Mouse (Mus musculus): ENCODE data around the gene Icam1. TPM values are rescaled to one million over a fixed set of nuclear protein-coding genes. Genes with fewer than 3 reads are reported as not detected.
A peak's percentile ranks its signal among the peaks of the same experiment; 100 is the strongest.

The Icam1 gene
- polyA plus RNA-seq, 1 experiment from 2014 or later: 5.8 TPM

DNA sequence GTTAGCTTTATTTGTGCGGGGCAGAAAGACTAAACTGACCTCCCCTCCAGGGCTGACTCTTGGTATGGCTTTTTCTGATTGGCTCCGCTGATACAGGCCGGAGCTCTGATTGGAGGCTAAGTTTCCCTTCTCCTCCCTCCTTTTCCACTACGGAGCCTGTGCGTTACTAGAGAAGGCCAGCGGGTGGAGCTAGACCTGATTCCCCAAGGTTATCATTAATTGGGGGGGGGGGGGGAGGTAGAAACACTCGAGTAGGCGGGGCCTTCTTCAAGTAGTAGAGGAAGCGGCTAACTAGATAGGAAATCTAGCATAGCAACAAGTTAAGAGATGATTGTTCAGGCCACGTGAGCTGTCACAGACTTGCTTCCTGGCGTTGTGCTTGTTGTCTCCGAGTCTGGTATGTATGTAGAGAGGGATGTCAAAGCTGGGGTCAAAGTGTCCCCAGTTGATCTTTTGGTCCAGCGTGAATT is 15.0 kb downstream of the Icam1 start:
- Histone ChIP-seq H3K27me3 (ENCODE audit: insufficient read depth, poor library complexity, severe bottlenecking) (peaks cover 100% of the 10 kb centered on the region), H3K4me1 (replicated peaks) (peaks cover 70% of the 10 kb centered on the region)
- WGBS: under 1% methylated on average over 13 of the region's 13 CpGs

GRCm38 (mm10) chr9:21031251-21031895 is 15.6 kb downstream of the Icam1 start:
- Histone ChIP-seq H3K9me3 (no peaks in the 10 kb centered on the region), H3K27ac (no peak overlapping the region), H3K27me3 (ENCODE audit: insufficient read depth, poor library complexity, severe bottlenecking) (peaks cover 100% of the 10 kb centered on the region), H3K4me3 (peak overlapping the region; percentile 55), H3K36me3 (no peaks in the 10 kb centered on the region), H3K4me1 (replicated peaks) (peaks cover 75% of the 10 kb centered on the region)
- WGBS: under 1% methylated on average over 36 of the region's 36 CpGs
- peak; percentile 65 for DNase-seq (ENCODE audit: low spot score)

More for the DNA sequence above, 15.0 kb downstream of the Icam1 start:
- H3K9me3 ChIP-seq: no peaks in the 10 kb centered on the region
- DNase-seq (ENCODE audit: low spot score): peak; percentile 83
- H3K27ac ChIP-seq: no peak overlapping the region
- peak overlapping the region; percentile 55 for H3K4me3 ChIP-seq
- H3K36me3 ChIP-seq: no peaks in the 10 kb centered on the region

- DNase-seq (ENCODE audit: low spot score): no peak
- Histone ChIP-seq H3K27me3 (ENCODE audit: insufficient read depth, poor library complexity, severe bottlenecking) (peaks cover 100% of the 10 kb centered on the region), H3K36me3 (no peaks in the 10 kb centered on the region), H3K4me1 (replicated peaks) (peaks cover 77% of the 10 kb centered on the region), H3K27ac (no peak within 1 kb of the TSS), H3K9me3 (no peaks in the 10 kb centered on the region), H3K4me3 (peak within 1 kb of the TSS; percentile 55)
- 2% methylated on average over 34 of the region's 35 CpGs for WGBS
Measured at GRCm38 (mm10) chr9:21031896-21032351, 16.1 kb downstream of the Icam1 start, which contains the start of gene Icam5. Gene Icam5, plus strand, starts transcription at chr9:21032073.

DNA sequence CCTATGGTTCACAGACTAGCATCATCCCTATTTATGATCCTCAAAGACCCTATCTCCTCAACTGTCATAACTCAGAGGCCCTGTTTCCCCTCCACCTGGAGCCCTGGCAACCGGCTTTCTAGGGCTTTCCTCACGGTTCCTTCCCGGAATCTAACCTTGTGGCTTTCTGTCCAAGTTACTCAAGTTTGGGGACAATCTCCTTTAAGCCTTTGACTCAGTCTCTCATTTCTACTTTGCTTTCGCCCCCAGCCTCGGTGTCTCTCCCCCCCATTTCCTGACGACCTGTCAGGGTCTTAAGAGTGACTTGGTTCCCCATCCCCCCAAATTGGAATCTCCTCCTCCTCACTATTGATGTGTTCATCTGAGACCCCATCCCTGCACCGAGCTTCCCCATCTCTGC is 16.7 kb downstream of the Icam1 start:
- no peak overlapping the region for H3K27ac ChIP-seq
- H3K9me3 ChIP-seq: no peaks in the 10 kb centered on the region
- peak overlapping the region; percentile 55 for H3K4me3 ChIP-seq
- 2% methylated on average over 7 of the region's 7 CpGs for WGBS
- H3K4me1 ChIP-seq (replicated peaks): peaks cover 82% of the 10 kb centered on the region
- peaks cover 100% of the 10 kb centered on the region for H3K27me3 ChIP-seq (ENCODE audit: insufficient read depth, poor library complexity, severe bottlenecking)
- peak; percentile 12 for DNase-seq (ENCODE audit: low spot score)
- no peaks in the 10 kb centered on the region for H3K36me3 ChIP-seq

DNA sequence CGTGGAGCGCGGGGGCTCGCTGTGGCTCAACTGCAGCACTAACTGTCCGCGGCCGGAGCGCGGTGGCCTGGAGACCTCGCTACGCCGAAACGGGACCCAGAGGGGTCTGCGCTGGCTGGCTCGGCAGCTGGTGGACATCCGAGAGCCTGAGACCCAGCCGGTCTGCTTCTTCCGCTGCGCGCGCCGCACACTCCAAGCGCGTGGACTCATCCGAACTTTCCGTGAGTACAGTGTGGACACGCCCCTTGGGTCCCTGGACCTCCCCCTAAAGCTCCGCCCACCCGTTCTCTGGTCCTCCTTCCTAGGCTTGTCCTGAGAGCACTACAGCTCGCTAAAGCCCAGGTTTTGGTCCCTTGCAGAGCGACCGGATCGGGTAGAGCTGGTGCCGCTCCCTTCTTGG is 17.4 kb downstream of the Icam1 start:
- 1% methylated on average over 34 of the region's 34 CpGs for WGBS
- DNase-seq (ENCODE audit: low spot score): peak; percentile 77
- Histone ChIP-seq H3K9me3 (no peaks in the 10 kb centered on the region), H3K27me3 (ENCODE audit: insufficient read depth, poor library complexity, severe bottlenecking) (peaks cover 100% of the 10 kb centered on the region), H3K36me3 (no peaks in the 10 kb centered on the region), H3K27ac (no peak overlapping the region), H3K4me1 (replicated peaks) (peaks cover 83% of the 10 kb centered on the region), H3K4me3 (peak overlapping the region; percentile 55)

DNA sequence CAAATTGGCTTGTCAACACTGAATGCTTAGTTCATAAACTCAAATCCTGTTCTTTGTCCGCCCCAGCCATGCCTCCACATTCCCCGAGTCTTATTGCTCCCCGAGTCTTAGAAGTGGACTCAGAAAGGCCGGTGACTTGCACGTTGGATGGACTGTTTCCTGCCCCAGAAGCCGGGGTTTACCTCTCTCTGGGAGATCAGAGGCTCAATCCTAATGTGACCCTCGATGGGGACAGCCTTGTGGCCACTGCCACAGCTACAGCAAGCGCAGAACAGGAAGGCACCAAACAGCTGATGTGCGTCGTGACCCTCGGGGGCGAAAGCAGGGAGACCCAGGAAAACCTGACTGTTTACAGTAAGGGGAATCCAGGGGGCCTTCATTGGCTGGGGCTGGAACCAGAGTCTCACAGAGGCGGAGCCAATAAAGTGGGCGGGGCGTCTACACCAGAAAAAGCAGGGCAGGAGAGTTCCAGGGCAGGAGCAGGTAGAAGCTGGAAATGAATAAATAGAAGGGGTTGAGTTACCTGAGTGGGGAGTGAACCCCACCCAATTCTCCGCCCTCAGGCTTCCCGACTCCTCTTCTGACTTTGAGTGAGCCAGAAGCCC is 18.8 kb downstream of the Icam1 start:
- 2% methylated on average over 17 of the region's 17 CpGs for WGBS
- no peak overlapping the region for H3K27ac ChIP-seq
- H3K9me3 ChIP-seq: peaks cover 3% of the 10 kb centered on the region; the same call in 1 of the 2 replicates
- peaks cover 83% of the 10 kb centered on the region for H3K4me1 ChIP-seq (replicated peaks)
- H3K4me3 ChIP-seq: peak overlapping the region; percentile 28; the same call in 1 of the 2 replicates
- DNase-seq (ENCODE audit: low spot score): peak; percentile 34
- peaks cover 100% of the 10 kb centered on the region for H3K27me3 ChIP-seq (ENCODE audit: insufficient read depth, poor library complexity, severe bottlenecking)
- no peaks in the 10 kb centered on the region for H3K36me3 ChIP-seq

- Histone ChIP-seq H3K4me3 (peak overlapping the region; percentile 28), H3K9me3 (peaks cover 3% of the 10 kb centered on the region; the same call in 1 of the 2 replicates), H3K36me3 (no peaks in the 10 kb centered on the region), H3K27me3 (ENCODE audit: insufficient read depth, poor library complexity, severe bottlenecking) (peaks cover 100% of the 10 kb centered on the region), H3K4me1 (replicated peaks) (peaks cover 73% of the 10 kb centered on the region), H3K27ac (no peak overlapping the region)
- 18% methylated on average over 9 of the region's 9 CpGs for WGBS
- no peak for DNase-seq (ENCODE audit: low spot score)
Measured at GRCm38 (mm10) chr9:21035586-21035985, 19.8 kb downstream of the Icam1 start.

- H3K4me3 ChIP-seq: peak overlapping the region; percentile 50; the same call in 1 of the 2 replicates
- H3K4me1 ChIP-seq (replicated peaks): peaks cover 71% of the 10 kb centered on the region
- 8% methylated on average over 20 of the region's 20 CpGs for WGBS
- peak; percentile 23 for DNase-seq (ENCODE audit: low spot score)
- no peaks in the 10 kb centered on the region for H3K36me3 ChIP-seq
- H3K27ac ChIP-seq: no peak overlapping the region
- peaks cover 100% of the 10 kb centered on the region for H3K27me3 ChIP-seq (ENCODE audit: insufficient read depth, poor library complexity, severe bottlenecking)
- peaks cover 3% of the 10 kb centered on the region; the same call in 1 of the 2 replicates for H3K9me3 ChIP-seq
Measured at GRCm38 (mm10) chr9:21036161-21036560, 20.4 kb downstream of the Icam1 start.

DNA sequence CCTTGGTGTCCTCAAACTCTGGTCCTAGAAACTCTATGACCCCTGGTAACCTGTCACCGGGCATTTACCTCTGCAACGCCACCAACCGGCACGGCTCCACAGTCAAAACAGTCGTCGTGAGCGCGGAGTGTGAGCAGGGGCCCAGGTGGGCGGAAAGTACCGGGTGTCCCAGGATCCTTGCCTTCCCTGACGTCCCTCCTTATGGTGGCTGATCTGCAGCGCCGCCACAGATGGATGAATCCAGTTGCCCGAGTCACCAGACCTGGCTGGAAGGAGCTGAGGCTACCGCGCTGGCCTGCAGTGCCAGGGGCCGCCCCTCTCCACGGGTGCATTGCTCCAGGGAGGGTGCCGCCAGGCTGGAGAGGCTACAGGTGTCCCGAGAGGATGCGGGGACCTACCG is 20.9 kb downstream of the Icam1 start:
- WGBS: 3% methylated on average over 22 of the region's 22 CpGs
- peaks cover 68% of the 10 kb centered on the region for H3K4me1 ChIP-seq (replicated peaks)

GRCm38 (mm10) chr9:21037481-21037891 is 21.7 kb downstream of the Icam1 start:
- DNase-seq (ENCODE audit: low spot score): peak; percentile 50
- Histone ChIP-seq H3K27ac (peak overlapping the region; percentile 71), H3K36me3 (no peaks in the 10 kb centered on the region), H3K4me1 (replicated peaks) (peaks cover 60% of the 10 kb centered on the region), H3K4me3 (peak overlapping the region; percentile 50), H3K9me3 (peaks cover 3% of the 10 kb centered on the region; the same call in 1 of the 2 replicates), H3K27me3 (ENCODE audit: insufficient read depth, poor library complexity, severe bottlenecking) (peaks cover 93% of the 10 kb centered on the region)
- WGBS: 1% methylated on average over 31 of the region's 31 CpGs

More for the DNA sequence above, 20.9 kb downstream of the Icam1 start:
- Histone ChIP-seq H3K4me3 (peak overlapping the region; percentile 50), H3K9me3 (peaks cover 3% of the 10 kb centered on the region; the same call in 1 of the 2 replicates), H3K27me3 (ENCODE audit: insufficient read depth, poor library complexity, severe bottlenecking) (peaks cover 100% of the 10 kb centered on the region), H3K36me3 (no peaks in the 10 kb centered on the region), H3K27ac (no peak overlapping the region)
- DNase-seq (ENCODE audit: low spot score): peak; percentile 16

DNA sequence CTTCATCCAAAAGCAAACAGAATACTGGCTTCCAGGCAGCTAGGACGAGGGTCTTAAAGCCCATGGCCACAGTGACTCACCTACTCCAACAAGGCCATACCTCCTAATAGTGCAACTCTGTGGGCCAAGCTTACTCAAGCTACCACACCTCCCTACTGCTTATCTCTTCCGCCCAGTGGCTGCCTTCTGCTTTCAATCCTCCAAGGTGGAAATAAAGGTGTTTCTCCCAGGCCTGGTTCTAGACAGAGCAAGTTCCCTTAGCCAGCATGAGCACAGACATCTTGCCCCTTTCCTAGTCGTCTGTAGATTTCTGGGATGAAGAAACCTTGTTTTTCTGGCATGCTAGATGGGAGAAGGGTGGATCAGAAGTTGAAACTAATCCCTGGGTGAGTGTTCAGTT is 24.0 kb downstream of the Icam1 start:
- DNase-seq (ENCODE audit: low spot score): no peak
- Histone ChIP-seq H3K9me3 (peaks cover 3% of the 10 kb centered on the region; the same call in 1 of the 2 replicates), H3K4me1 (replicated peaks) (peaks cover 43% of the 10 kb centered on the region), H3K4me3 (no peak overlapping the region), H3K27ac (no peak overlapping the region), H3K27me3 (ENCODE audit: insufficient read depth, poor library complexity, severe bottlenecking) (peaks cover 70% of the 10 kb centered on the region), H3K36me3 (no peaks in the 10 kb centered on the region)
- 72% methylated on average over 3 of the region's 3 CpGs for WGBS

DNA sequence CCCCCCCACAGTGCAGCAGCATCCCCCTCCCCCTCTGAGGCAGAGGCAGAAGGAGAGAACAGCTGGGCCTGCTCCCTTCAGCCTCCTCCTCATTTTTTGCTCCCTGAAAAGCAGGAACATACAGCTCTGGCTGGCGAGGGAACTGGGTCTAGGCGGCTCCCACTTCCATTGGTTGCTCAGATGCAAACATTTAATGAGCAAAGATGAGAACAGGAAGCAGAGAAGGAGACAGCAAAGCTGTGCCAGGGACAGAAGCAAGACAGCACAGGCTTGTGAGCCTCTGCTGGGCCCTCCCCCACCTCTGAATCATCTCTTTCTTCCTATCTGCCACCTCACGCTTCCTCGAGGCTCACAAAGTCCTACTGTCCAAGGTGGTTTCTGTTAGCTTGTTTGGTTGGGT is 25.5 kb downstream of the Icam1 start:
- peaks cover 29% of the 10 kb centered on the region for H3K4me1 ChIP-seq (replicated peaks)
- H3K4me3 ChIP-seq: no peak overlapping the region
- DNase-seq (ENCODE audit: low spot score): no peak
- H3K9me3 ChIP-seq: peaks cover 3% of the 10 kb centered on the region; the same call in 1 of the 2 replicates
- H3K27ac ChIP-seq: no peak overlapping the region
- peaks cover 55% of the 10 kb centered on the region for H3K27me3 ChIP-seq (ENCODE audit: insufficient read depth, poor library complexity, severe bottlenecking)
- H3K36me3 ChIP-seq: no peaks in the 10 kb centered on the region
- 51% methylated on average over 4 of the region's 4 CpGs for WGBS

DNA sequence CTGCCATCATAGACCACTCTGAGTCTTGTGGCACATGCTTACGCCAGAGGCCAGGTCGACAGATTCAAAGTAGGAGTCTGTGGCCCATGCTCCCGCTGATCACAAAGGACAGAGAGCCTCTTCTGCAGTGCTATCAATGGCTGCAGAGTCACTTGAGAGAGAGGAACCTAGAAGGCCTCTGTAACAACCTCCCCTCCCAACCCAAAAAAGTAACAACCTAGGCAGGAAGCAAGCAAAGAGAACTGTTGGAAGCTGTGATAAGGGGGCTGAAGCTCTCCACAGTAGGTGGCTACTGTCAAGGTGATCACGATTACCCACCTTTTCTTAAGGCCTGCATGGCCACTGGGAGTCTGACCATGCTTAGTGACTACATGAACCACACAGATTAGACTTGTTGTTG is 27.8 kb downstream of the Icam1 start:
- Histone ChIP-seq H3K4me1 (replicated peaks) (peaks cover 8% of the 10 kb centered on the region), H3K4me3 (no peak overlapping the region), H3K36me3 (no peaks in the 10 kb centered on the region), H3K9me3 (peaks cover 3% of the 10 kb centered on the region; the same call in 1 of the 2 replicates), H3K27me3 (ENCODE audit: insufficient read depth, poor library complexity, severe bottlenecking) (peaks cover 32% of the 10 kb centered on the region), H3K27ac (no peak overlapping the region)
- DNase-seq (ENCODE audit: low spot score): no peak
- WGBS: 91% methylated on average over 4 of the region's 4 CpGs
